Mouse (Mus musculus): ENCODE results near the gene Tspear.
"Not testable (repeated sequence)": the region's sequence is repeated elsewhere in the genome, so short reads cannot be mapped to it uniquely, and the experiment has no call there.

The Tspear gene

GRCm38 (mm10) chr10:77685895-77686664 lies at the start of gene Tspear:
TSS of gene Tspear (plus strand) at chr10:77686569.
- DNase-seq (ENCODE audit: extremely low spot score), result no peak

- no peak for DNase-seq (ENCODE audit: extremely low spot score)
Measured at GRCm38 (mm10) chr10:77638956-77639355, 47.4 kb upstream of the Tspear start.

- no peak for DNase-seq (ENCODE audit: extremely low spot score)
Measured at GRCm38 (mm10) chr10:77643160-77643559, 43.2 kb upstream of the Tspear start.

GRCm38 (mm10) chr10:77645571-77645970 lies 40.8 kb upstream of the Tspear start:
- DNase-seq (ENCODE audit: extremely low spot score), result no peak

GRCm38 (mm10) chr10:77647461-77647860 lies 38.9 kb upstream of the Tspear start:
- DNase-seq (ENCODE audit: extremely low spot score), result no peak

- DNase-seq (ENCODE audit: extremely low spot score), result no peak
Measured at GRCm38 (mm10) chr10:77647901-77648300, 38.5 kb upstream of the Tspear start.

- DNase-seq (ENCODE audit: extremely low spot score), result no peak
Measured at GRCm38 (mm10) chr10:77652046-77652445, 34.3 kb upstream of the Tspear start.

GRCm38 (mm10) chr10:77658286-77658994 lies 27.9 kb upstream of the Tspear start:
- no peak for DNase-seq (ENCODE audit: extremely low spot score)

- DNase-seq (ENCODE audit: extremely low spot score), result no peak
Measured at GRCm38 (mm10) chr10:77663949-77664665, 22.3 kb upstream of the Tspear start.

GRCm38 (mm10) chr10:77666342-77666741 lies 20.0 kb upstream of the Tspear start:
- no peak for DNase-seq (ENCODE audit: extremely low spot score)

- no peak for DNase-seq (ENCODE audit: extremely low spot score)
Measured at GRCm38 (mm10) chr10:77667402-77667801, 19.0 kb upstream of the Tspear start.

GRCm38 (mm10) chr10:77670710-77671109 lies 15.7 kb upstream of the Tspear start:
- DNase-seq (ENCODE audit: extremely low spot score), result no peak

- no peak for DNase-seq (ENCODE audit: extremely low spot score)
Measured at GRCm38 (mm10) chr10:77671519-77671918, 14.8 kb upstream of the Tspear start.

GRCm38 (mm10) chr10:77673765-77674164 lies 12.6 kb upstream of the Tspear start:
- DNase-seq (ENCODE audit: extremely low spot score), result no peak

GRCm38 (mm10) chr10:77677562-77677961 lies 8.8 kb upstream of the Tspear start:
- DNase-seq (ENCODE audit: extremely low spot score), result peak; percentile 40

- DNase-seq (ENCODE audit: extremely low spot score), result no peak
Measured at GRCm38 (mm10) chr10:77682994-77683393, 3.4 kb upstream of the Tspear start.

- DNase-seq (ENCODE audit: extremely low spot score), result no peak
Measured at GRCm38 (mm10) chr10:77684181-77684580, 2.2 kb upstream of the Tspear start.

GRCm38 (mm10) chr10:77687021-77687420 lies 652 bp downstream of the Tspear start:
- DNase-seq (ENCODE audit: extremely low spot score), result no peak

- DNase-seq (ENCODE audit: extremely low spot score), result not testable (repeated sequence)
Measured at GRCm38 (mm10) chr10:77690356-77690807, 4.0 kb downstream of the Tspear start, which contains the start of gene Gm19402. TSS of gene Gm19402 (minus strand) at chr10:77690757.

- DNase-seq (ENCODE audit: extremely low spot score), result no peak
Measured at GRCm38 (mm10) chr10:77697133-77697532, 10.8 kb downstream of the Tspear start, which contains the start of gene Gm9508. TSS of gene Gm9508 (minus strand) at chr10:77697233.

GRCm38 (mm10) chr10:77706326-77706725 lies 20.0 kb downstream of the Tspear start, which contains the start of gene Gm10272:
TSS of gene Gm10272 (plus strand) at chr10:77706626.
- no peak for DNase-seq (ENCODE audit: extremely low spot score)

GRCm38 (mm10) chr10:77709831-77710230 lies 23.5 kb downstream of the Tspear start:
- DNase-seq (ENCODE audit: extremely low spot score), result no peak
